Mouse (Mus musculus): ENCODE measurements around the gene Plcz1. TPM values are rescaled to one million over a fixed set of nuclear protein-coding genes. Genes with fewer than 3 reads are reported as not detected.

The Plcz1 gene
- total and polyA plus RNA-seq, 3 experiments: not detected

DNA sequence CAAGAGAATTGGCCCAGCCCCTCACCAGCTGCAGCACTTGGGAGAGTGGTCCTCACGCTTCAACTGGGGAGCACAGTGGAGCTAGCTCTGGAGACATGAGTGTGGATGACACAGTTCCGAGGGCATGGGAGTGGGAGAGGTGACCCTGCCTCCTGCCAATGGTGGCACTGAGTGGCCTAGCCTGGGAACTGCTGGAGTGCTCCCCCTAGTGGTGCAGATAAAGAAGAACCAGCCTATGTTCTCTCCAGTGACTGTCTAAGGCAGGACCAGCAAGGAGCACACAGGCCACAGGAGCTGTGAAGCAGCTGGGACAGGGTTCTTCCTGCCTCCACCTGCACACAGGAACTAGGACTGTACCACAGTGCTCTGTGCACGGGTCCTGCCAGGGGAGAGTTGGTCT lies 40.5 kb upstream of the Plcz1 start:
- no peaks in the 10 kb centered on the region for H3K4me1 ChIP-seq (ENCODE audit: control insufficient read depth in 1 of 2, insufficient read depth in 2 of 2, low read length in 2 of 2)
- no peaks in the 10 kb centered on the region for H3K36me3 ChIP-seq (ENCODE audit: control insufficient read depth in 1 of 2, insufficient read depth in 2 of 2, low read length in 2 of 2)
- no peak for DNase-seq (ENCODE audit: low read depth, low spot score)
- TF ChIP-seq NRF1 (IDR thresholded peaks at IDR 0.05; ENCODE audit: insufficient read depth, low read depth, low read length, poor library complexity, severe bottlenecking) (no peak), MXI1 (IDR thresholded peaks at IDR 0.05; ENCODE audit: low read depth, low read length) (no peak), CTCF (IDR thresholded peaks at IDR 0.05 in 2 of 3, conservative IDR thresholded peaks at IDR 0.05 in 1 of 3; ENCODE audit: control insufficient read depth in 1 of 3, insufficient read depth in 1 of 3, low read depth in 2 of 3, low read length in 3 of 3, poor library complexity in 1 of 3, severe bottlenecking in 1 of 3) (peak in 1 of 3 experiments; percentile 3; a peak in 2 of 6 replicates), MEF2A (IDR thresholded peaks at IDR 0.05; ENCODE audit: extremely low read depth, insufficient replicate concordance, low read depth, low read length, poor library complexity, severe bottlenecking) (no peak)
- H3K9ac ChIP-seq (ENCODE audit: control insufficient read depth, low read depth, low read length, poor library complexity, severe bottlenecking): no peak overlapping the region
- H3K4me3 ChIP-seq (ENCODE audit: control insufficient read depth in 1 of 2, insufficient read depth in 1 of 2, low read depth in 2 of 2, low read length in 2 of 2): no peak overlapping the region
- H3K9me3 ChIP-seq (replicated peaks; ENCODE audit: insufficient read depth, low read length): no peaks in the 10 kb centered on the region
- no peaks in the 10 kb centered on the region for H3K79me2 ChIP-seq (ENCODE audit: control insufficient read depth, insufficient read depth, low read length, poor library complexity)
- no peaks in the 10 kb centered on the region for H3K27me3 ChIP-seq (ENCODE audit: control insufficient read depth in 1 of 2, insufficient read depth in 2 of 2, low read length in 2 of 2)
- H3K27ac ChIP-seq (ENCODE audit: control insufficient read depth, low read depth, low read length): no peak overlapping the region

DNA sequence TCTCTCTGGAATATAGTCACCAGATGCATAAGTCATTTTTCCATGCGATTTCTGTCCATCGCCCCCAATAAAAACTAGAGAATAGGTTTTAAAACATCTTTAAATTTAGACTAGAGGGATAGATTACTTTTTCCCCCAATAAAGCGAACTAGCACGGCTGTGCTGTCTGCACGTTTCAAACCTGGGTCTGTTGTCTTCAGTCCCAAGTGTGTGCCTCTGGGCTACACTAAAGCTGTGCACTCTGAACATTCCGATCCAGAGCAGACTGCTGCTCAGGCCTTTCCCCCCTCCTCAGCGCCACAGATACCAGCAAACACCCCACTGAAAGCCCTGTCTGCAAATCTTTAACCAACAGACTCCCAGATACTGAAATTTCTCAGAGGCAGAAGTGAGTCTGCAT lies 39.7 kb upstream of the Plcz1 start:
- Histone ChIP-seq H3K27ac (ENCODE audit: control insufficient read depth, low read depth, low read length) (no peak overlapping the region), H3K27me3 (ENCODE audit: control insufficient read depth in 1 of 2, insufficient read depth in 2 of 2, low read length in 2 of 2) (no peaks in the 10 kb centered on the region), H3K9me3 (replicated peaks; ENCODE audit: insufficient read depth, low read length) (no peaks in the 10 kb centered on the region), H3K79me2 (ENCODE audit: control insufficient read depth, insufficient read depth, low read length, poor library complexity) (no peaks in the 10 kb centered on the region), H3K36me3 (ENCODE audit: control insufficient read depth in 1 of 2, insufficient read depth in 2 of 2, low read length in 2 of 2) (no peaks in the 10 kb centered on the region), H3K4me3 (ENCODE audit: control insufficient read depth in 1 of 2, insufficient read depth in 1 of 2, low read depth in 2 of 2, low read length in 2 of 2) (no peak overlapping the region), H3K4me1 (ENCODE audit: control insufficient read depth in 1 of 2, insufficient read depth in 2 of 2, low read length in 2 of 2) (no peaks in the 10 kb centered on the region), H3K9ac (ENCODE audit: control insufficient read depth, low read depth, low read length, poor library complexity, severe bottlenecking) (no peak overlapping the region)
- DNase-seq (ENCODE audit: low read depth, low spot score): no peak
- TF ChIP-seq BHLHE40 (IDR thresholded peaks at IDR 0.05; ENCODE audit: borderline replicate concordance, low read depth, low read length) (no peak), MEF2A (IDR thresholded peaks at IDR 0.05; ENCODE audit: extremely low read depth, insufficient replicate concordance, low read depth, low read length, poor library complexity, severe bottlenecking) (no peak), HCFC1 (IDR thresholded peaks at IDR 0.05; ENCODE audit: low read depth, low read length) (no peak), MYB (IDR thresholded peaks at IDR 0.05; ENCODE audit: low read depth, low read length) (no peak), NELFE (IDR thresholded peaks at IDR 0.05; ENCODE audit: low read depth, low read length) (no peak), GATA1 (IDR thresholded peaks at IDR 0.05; ENCODE audit: low read depth, low read length) (no peak), MAFK (IDR thresholded peaks at IDR 0.05; ENCODE audit: borderline replicate concordance, low read depth, low read length) (no peak), ZC3H11A (IDR thresholded peaks at IDR 0.05; ENCODE audit: low read depth, low read length) (no peak), UBTF (IDR thresholded peaks at IDR 0.05; ENCODE audit: borderline replicate concordance, insufficient read depth, low read depth, low read length) (no peak)

DNA sequence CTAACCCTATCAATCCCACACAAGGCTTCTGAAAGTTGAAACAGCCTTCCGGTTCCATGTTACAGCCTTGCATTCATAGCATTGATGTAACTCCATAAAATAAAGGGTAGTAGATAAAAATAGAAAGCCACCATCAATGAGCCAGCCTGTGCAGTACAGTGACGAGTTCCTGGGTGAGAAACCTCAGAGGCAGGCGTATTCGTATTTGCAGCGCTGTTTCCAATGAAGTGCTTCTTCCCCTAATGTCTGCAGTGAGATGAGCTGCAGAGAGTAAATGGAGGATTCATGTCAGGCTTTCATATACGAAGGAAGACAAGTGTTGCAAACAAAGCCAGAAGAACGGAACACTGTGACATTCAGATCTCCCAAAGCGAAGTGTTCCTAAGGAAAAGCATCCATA lies 27.9 kb upstream of the Plcz1 start:
- Histone ChIP-seq H3K4me1 (ENCODE audit: control insufficient read depth in 1 of 2, insufficient read depth in 2 of 2, low read length in 2 of 2) (no peaks in the 10 kb centered on the region), H3K36me3 (ENCODE audit: control insufficient read depth in 1 of 2, insufficient read depth in 2 of 2, low read length in 2 of 2) (no peaks in the 10 kb centered on the region), H3K4me3 (ENCODE audit: control insufficient read depth in 1 of 2, insufficient read depth in 1 of 2, low read depth in 2 of 2, low read length in 2 of 2) (no peak overlapping the region), H3K9me3 (replicated peaks; ENCODE audit: insufficient read depth, low read length) (no peaks in the 10 kb centered on the region), H3K27ac (ENCODE audit: control insufficient read depth, low read depth, low read length) (no peak overlapping the region), H3K27me3 (ENCODE audit: control insufficient read depth in 1 of 2, insufficient read depth in 2 of 2, low read length in 2 of 2) (no peaks in the 10 kb centered on the region), H3K79me2 (ENCODE audit: control insufficient read depth, insufficient read depth, low read length, poor library complexity) (no peaks in the 10 kb centered on the region), H3K9ac (ENCODE audit: control insufficient read depth, low read depth, low read length, poor library complexity, severe bottlenecking) (no peak overlapping the region)
- no peak for TF ChIP-seq ZC3H11A (IDR thresholded peaks at IDR 0.05; ENCODE audit: low read depth, low read length)
- no peak for TF ChIP-seq CTCF (IDR thresholded peaks at IDR 0.05 in 2 of 3, conservative IDR thresholded peaks at IDR 0.05 in 1 of 3; ENCODE audit: control insufficient read depth in 1 of 3, insufficient read depth in 1 of 3, low read depth in 2 of 3, low read length in 3 of 3, poor library complexity in 1 of 3, severe bottlenecking in 1 of 3)
- TF ChIP-seq USF2 (IDR thresholded peaks at IDR 0.05; ENCODE audit: borderline replicate concordance in 1 of 2, insufficient read depth in 1 of 2, low read depth in 1 of 2, low read length in 2 of 2): no peak
- TF ChIP-seq NRF1 (IDR thresholded peaks at IDR 0.05; ENCODE audit: insufficient read depth, low read depth, low read length, poor library complexity, severe bottlenecking): no peak
- TF ChIP-seq MXI1 (IDR thresholded peaks at IDR 0.05; ENCODE audit: low read depth, low read length): no peak
- TF ChIP-seq ETS1 (IDR thresholded peaks at IDR 0.05; ENCODE audit: low read depth, low read length): no peak
- no peak for TF ChIP-seq RAD21 (IDR thresholded peaks at IDR 0.05; ENCODE audit: low read depth, low read length)
- TF ChIP-seq JUND (IDR thresholded peaks at IDR 0.05; ENCODE audit: low read depth, low read length): no peak
- TF ChIP-seq TCF12 (IDR thresholded peaks at IDR 0.05; ENCODE audit: low read depth, low read length): no peak
- no peak for DNase-seq (ENCODE audit: low read depth, low spot score)
